Mouse (Mus musculus) stomach, postnatal 0 days (tissue): ENCODE data around the gene Brinp2.
A peak's percentile ranks its signal among the peaks of the same experiment; 100 is the strongest.

Source experiments
- CTCF ChIP-seq: IDR thresholded peaks from 2 replicates; pipeline ENCODE4 v1.5.1; 2016; ENCODE audit warnings: antibody characterized with exemption, low read depth, mild to moderate bottlenecking, moderate library complexity
- EP300 ChIP-seq: optimal IDR thresholded peaks from 2 replicates; pipeline ENCODE3; 2016; ENCODE audit warnings: antibody characterized with exemption

GRCm38 (mm10) chr1:158267020-158267571 lies 89.0 kb downstream of the Brinp2 start:
- TF ChIP-seq CTCF (peak; percentile 59), EP300 (no peak)
